Mouse (Mus musculus) kidney, adult 9 months (tissue): ENCODE results near the gene Eif4g3.

ENCODE experiments used
- DNase-seq: peaks from one replicate; pipeline ENCODE4 v3.0.0; 2022

The Eif4g3 gene

DNA sequence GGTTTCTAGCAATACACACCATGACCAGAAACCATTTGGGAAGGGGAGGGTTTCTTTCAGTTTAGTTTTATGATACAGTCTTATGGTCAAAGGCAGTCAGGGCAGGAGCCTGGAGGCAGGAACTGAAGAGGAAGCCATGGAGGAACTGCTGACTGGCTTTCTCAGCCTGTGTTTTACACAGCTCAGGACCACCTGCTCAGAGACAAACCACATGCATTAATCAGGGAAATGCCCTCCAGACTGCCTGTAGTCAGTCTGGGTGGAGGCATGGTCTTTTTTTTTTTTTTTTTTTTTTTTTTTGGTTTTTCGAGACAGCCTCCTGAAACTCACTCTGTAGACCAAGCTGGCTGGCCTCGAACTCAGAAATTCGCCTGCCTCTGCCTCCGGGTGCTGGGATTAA lies 179.9 kb downstream of the Eif4g3 start:
- DNase-seq, result no peak

DNA sequence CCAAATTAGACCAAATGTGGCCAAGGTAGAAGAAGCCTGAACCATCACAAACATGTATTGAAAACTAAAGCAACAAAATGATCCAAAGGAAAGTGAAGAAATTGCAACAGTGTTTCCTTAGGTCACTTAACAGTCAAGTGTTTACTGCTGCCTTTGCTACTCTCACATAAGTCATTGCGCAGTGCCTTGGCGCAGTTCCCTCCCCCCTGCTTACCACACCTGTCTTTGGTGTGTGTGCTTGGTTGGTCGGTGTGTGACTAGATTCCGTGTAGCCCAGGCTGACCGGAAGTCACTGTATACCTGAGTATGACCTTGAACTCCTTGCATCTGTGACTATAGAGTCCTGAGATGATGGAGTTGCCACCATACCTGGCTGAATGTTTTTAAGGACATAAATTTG lies 186.6 kb downstream of the Eif4g3 start:
- DNase-seq, result no peak

GRCm38 (mm10) chr4:138180719-138181118 lies 187.9 kb downstream of the Eif4g3 start:
- DNase-seq, result no peak

DNA sequence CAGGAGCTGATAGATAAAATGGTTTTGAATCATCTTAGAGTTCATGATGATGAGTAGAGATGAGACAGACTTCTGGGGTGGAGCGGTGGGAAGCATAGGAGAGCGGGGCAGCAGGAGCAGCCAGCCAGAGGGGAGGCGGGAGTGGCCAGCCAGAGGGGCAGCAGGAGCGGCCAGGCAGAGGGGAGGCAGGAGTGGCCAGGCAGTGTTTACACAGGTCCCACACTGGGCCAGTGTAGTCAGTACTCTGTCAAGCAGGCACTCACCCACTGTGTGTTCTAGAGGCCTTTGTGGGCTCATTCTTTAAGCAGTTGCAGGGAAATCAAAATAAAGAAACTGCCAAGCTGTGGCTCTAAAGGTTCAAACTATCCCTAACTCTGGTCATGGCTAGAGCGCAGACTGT lies 191.2 kb downstream of the Eif4g3 start:
- no peak for DNase-seq

DNA sequence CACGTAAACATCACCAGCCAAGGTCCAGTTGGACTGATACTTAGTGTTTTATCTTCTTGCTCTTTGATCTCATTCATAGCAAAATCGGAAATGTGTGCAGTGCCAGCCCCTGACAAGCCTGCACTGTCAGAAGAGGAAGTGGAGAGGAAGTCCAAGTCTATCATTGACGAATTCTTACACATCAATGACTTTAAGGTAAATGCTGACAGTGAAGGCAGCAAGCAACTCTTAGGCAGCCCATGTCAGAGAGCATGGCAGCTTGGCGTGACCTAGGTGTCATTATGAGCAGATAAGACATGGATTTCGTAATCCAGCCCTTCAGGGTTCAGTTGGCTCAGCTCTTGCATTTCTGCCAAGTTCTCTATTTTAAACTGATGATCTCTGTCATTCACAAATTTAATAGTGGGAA lies 191.8 kb downstream of the Eif4g3 start:
- no peak for DNase-seq

DNA sequence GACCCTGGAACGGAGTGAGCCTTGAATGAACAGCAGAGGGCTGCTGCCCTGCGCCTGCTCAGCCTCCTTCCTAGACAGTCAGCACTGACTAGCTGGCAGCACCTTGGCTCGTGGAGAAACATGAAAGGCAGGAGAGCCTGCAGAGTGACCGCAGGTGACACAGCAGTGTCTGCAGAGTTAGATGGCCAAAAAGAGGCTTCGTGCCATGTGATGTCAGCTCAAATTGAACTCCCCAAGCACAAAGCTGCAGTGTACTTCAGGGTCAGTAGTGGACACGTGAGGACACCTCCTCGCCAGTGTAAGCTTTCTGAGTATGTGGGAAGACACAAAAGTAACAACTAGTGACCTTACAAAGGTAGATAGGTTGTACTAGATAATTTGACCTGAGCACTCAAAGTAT lies 193.1 kb downstream of the Eif4g3 start:
- DNase-seq, result no peak

DNA sequence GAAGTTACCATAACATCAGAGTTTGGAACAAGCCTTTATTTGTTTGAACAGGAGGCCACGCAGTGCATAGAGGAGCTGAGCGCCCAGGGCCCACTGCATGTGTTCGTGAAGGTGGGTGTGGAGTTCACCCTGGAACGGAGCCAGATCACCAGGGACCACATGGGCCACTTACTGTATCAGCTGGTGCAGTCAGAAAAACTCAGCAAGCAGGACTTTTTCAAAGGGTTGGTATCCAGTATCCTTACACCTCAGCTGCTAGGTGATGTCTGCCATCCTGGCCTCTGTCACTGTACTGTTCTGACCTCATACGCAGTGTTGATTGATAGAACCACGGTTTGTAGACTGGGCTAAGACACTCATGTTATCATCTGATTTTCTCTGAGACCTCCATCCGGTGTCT lies 195.2 kb downstream of the Eif4g3 start:
- DNase-seq, result no peak

- no peak for DNase-seq
These were observed 199.7 kb downstream of the Eif4g3 start for GRCm38 (mm10) chr4:138192561-138192960.

DNA sequence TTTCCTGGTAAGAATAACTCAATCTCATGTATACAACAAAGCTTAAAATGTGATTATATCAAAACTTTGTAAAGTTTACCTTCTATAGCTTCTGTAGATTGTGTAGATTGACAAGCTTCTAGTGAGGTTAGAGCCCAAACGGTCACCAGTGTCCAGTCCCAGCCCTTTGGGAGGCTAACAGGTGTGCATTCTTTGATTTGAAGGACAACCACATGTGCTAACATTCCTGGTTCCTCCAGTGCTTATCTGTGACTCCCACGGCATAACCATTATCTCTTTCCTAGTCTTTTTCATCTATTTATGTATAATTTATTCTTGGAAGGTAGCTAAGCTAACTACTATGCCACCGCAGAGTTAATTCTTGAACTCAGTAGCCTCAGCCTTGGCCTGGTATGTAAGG lies 207.9 kb downstream of the Eif4g3 start:
- DNase-seq, result no peak

DNA sequence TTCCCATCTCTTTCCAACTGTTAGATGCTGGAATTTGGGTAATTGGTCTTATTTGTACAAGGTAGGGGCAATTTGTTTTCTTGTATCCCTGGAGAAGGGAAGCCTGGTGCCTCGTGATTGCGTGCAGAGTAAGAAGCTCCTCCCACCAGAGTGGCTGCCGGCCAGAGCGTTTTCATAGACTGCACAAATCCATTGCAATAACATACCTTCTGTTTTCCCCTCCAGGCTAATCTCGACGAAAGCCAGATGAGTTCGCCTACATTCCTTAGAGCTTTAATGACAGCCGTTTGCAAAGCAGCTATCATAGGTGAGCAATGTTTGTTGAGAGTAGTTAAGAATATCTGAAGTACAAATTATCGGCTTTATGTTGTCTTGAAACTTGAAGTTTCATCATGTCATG lies 208.9 kb downstream of the Eif4g3 start:
- no peak for DNase-seq

DNA sequence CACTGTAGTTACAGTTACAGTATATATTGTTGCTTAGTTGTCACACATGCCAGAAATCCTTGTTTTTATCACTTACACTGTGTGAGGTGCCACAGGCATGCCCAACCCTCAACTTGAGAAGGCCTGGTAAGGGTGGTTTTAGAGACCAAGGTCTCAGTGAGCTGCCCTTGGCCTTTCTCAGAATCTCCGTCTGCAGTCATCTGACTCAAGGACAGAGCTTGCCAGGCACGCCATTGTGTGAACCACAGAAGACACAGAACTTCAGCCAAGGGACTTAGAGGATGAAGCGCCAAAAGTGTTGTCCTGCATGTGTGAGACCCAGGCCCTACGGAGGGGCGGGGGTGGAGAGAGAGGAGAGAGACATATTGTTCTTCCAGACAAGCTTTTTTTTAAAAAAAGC lies 217.3 kb downstream of the Eif4g3 start:
- DNase-seq, result no peak

DNA sequence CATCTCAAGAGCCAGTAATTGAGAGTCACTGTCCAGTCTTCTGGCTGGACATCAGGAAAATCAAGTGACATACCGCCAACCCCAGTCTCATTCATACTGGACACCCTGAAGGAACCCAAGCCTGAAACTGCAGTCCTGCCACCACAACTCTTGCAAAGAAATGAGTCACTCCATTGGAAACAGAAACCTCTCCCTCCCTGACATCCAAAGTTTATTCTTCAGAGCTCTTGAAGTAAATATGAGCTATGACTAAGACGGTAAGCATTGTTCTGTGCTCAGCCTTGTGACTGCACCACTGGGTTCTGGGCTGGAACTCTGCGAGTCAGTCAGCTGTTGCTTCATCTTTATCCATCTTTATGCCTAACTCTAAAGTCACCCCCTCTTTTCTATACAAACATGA lies 221.0 kb downstream of the Eif4g3 start:
- DNase-seq, result no peak

- no peak for DNase-seq
These were observed 222.9 kb downstream of the Eif4g3 start for GRCm38 (mm10) chr4:138215671-138216199.

DNA sequence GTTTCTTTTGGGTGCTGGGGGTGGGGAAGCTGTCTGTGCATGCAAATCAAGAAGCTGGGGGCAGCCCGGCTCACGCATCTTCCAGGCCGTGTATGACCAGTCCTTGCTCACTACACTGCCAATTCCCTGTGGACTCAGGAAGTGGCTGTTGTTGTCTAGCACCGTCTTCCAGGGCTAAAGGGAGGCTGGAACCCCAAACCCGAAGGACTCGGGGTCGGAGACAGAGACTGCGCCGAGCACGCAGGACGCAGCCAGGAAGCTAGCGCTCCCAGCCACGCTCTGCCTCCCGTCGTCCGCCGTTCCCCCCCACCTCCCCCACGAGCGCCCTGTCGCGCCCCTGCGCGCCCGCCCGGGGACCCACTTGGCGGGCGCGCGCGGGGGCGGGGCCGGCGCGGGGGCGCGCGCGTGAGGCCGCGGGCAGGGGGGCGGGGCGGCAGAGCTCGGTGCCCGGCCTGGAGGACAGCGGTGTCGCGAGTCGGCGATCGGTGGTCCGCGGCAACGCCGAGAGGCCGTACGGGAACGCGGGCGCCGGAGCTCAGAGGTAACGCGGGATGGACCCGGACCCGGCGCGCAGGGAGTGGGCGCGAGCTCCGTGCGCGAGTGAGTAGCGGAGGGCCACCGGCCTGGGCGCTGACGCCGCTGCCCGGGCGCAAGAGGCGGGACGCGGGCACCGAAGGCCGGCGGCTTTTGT lies 223.5 kb downstream of the Eif4g3 start, which contains the start of gene Hp1bp3:
Gene Hp1bp3, plus strand, starts transcription at position 97 of the 691 bp plus-strand sequence.
- peak; percentile 80 for DNase-seq

DNA sequence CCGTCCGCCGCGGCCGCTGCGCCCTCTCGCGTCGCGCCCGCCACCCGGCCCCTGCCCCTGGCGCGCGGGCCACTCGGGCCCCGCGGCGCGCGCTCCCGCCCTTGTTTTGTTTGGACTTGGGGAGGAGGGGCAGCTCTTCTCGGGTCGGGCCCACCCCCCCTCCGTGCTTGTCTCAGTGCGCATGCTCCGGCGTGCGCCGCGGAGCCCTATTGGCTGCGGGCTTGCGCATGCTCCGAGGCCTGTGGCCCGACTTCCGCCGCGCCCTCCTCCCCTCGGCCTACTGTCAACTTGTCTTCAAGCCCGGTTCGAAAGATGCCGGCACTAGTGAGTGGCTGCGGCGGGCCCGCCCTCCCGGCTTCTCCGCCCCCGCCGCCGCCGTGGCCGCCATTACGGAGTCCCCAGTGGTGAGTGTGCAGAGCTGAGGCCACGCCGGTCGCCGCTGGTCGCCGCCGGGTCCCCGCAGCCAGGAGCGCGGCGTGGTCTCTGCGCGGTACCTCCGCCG lies 224.1 kb downstream of the Eif4g3 start:
- DNase-seq, result peak; percentile 99

DNA sequence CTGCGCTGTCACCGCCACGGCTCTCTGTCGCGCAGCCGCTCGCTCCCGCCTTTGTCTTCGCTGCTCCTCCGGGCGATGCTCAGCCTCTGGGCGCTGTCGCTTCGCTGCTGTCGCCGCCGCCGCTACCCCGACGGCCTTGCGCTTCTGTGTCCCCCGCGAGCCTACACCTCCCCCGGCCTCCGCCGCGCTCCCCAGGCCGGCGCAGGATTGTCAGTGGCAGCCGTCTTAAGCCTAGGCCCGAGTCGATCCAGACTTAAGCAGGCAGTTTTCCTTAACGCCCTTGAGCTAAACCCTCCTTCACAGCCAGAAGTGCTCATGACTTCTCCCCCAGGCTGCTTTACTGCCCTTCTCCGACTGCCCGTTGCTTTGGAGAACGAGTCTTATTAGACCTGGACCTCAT lies 224.6 kb downstream of the Eif4g3 start:
- DNase-seq, result peak; percentile 25

DNA sequence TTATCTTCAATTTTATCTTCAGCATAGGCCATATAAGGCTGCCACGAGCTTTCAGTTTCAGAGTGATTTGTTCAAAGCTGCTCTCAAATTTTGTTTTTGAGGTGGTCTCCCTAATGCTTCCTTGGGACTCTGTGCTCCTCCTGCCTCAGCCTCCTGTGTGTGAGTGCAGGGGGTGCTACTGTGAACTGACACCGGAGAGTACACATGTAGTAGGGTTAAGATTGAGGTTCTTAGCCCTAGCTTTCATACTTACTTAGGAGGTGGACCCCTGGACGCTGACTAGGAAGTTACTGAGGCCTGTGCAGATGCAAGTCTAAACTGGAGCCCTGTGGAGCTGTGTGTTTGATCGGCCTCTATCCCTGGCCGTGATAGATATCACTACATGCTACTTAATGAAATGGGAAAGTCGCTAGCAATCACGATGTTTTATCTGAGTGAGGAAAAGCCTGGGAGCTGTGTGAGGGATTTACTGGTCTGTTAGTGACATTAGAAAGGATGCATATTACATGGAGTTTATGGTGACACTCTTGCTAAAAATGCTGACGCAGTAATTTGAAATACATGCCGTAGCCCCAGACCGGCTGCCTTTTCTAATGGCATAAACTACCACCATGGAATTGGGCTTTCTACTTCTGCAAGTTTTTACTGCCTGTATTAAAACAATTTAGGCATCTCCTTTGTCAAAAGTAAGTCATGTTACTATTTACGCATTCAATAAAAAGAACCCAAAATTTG lies 225.3 kb downstream of the Eif4g3 start:
- peak; percentile 12 for DNase-seq

- DNase-seq, result no peak
These were observed 226.5 kb downstream of the Eif4g3 start for GRCm38 (mm10) chr4:138219331-138219730.

GRCm38 (mm10) chr4:138220761-138221160 lies 227.9 kb downstream of the Eif4g3 start:
- no peak for DNase-seq

DNA sequence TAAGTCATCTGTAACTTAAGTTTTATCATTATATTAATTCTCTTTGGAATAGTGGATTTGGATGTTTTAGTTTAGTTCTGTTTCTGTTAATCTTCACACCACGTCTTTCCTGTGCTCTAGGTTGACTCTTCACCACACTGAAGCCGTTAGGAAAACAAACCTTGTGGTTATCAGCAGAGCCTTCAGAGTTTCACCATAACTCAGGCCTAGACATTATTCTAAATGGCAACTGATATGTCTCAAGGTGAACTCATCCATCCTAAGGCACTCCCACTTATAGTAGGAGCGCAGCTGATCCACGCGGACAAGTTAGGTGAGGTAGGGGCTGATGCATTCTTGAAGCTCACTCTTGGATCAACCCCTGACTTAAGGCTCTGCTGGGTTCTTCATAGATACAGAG lies 228.6 kb downstream of the Eif4g3 start:
- no peak for DNase-seq

GRCm38 (mm10) chr4:138222396-138222795 lies 229.6 kb downstream of the Eif4g3 start:
- no peak for DNase-seq

GRCm38 (mm10) chr4:138223623-138224022 lies 230.8 kb downstream of the Eif4g3 start:
- DNase-seq, result no peak

- DNase-seq, result no peak
These were observed 254.2 kb downstream of the Eif4g3 start for GRCm38 (mm10) chr4:138246756-138247665.
